Mouse (Mus musculus) cerebellum, adult 2 months (tissue): Measurements from ENCODE around the gene Cfap161. TPM values are rescaled to one million over a fixed set of nuclear protein-coding genes. Genes with fewer than 3 reads are reported as not detected.

Experiments
- DNase-seq, 2 experiments: peaks; one replicate each; pipeline ENCODE4 v3.0.0; 2021
- H3K27ac ChIP-seq: fragments of 200-500 bp; 2 replicates; pipeline ENCODE4 v1.5.1; 2012; ENCODE audit warnings: low read length, control low read depth, inconsistent platforms; ENCODE audit not compliant: insufficient read depth
- H3K27me3 ChIP-seq: fragments of 200-500 bp; 2 replicates; pipeline ENCODE4 v1.6.1; 2012; ENCODE audit warnings: inconsistent platforms, mild to moderate bottlenecking, low read length, moderate library complexity; ENCODE audit not compliant: control insufficient read depth, insufficient read depth
- H3K4me1 ChIP-seq: fragments of 200-500 bp; 2 replicates; pipeline ENCODE4 v1.6.1; 2011; ENCODE audit warnings: low read length; ENCODE audit not compliant: control insufficient read depth, insufficient read depth
- H3K4me3 ChIP-seq: fragments of 200-500 bp; replicated peaks from 2 replicates; pipeline ENCODE3; 2011; ENCODE audit warnings: mild to moderate bottlenecking, low read depth, low read length, control low read depth; ENCODE audit not compliant: insufficient read depth
- CTCF ChIP-seq: fragments of 200-500 bp; IDR thresholded peaks from 2 replicates; pipeline ENCODE4 v1.5.1; 2011; ENCODE audit warnings: low read depth, mild to moderate bottlenecking, control low read depth, low read length, moderate library complexity, borderline replicate concordance; ENCODE audit not compliant: insufficient read depth
- POLR2A ChIP-seq: fragments of 200-500 bp; IDR thresholded peaks from 2 replicates; pipeline ENCODE4 v1.6.1; 2011; ENCODE audit warnings: low read length, control low read depth, borderline replicate concordance; ENCODE audit not compliant: insufficient read depth
- WGBS: fragments of 180-500 bp; shearing (Covaris S2); methylation state at CpG from one replicate; pipeline ENCODE4 v1.1.7; 2018; 5-methylcytosine and 5-hydroxymethylcytosine counted together
- polyA plus RNA-seq: library from polyadenylated mRNA; depleted of rRNA; stranded (reverse); fragments of >200 nt; gene quantifications from 2 replicates; pipeline ENCODE4 v1.2.3, GENCODE M21; 2012; rRNA removed

The Cfap161 gene
- polyA plus RNA-seq, 1 experiment: 1.7 TPM

GRCm38 (mm10) chr7:83731961-83732666 lies 62.6 kb downstream of the Cfap161 start:
- peak; percentile 57; the same call in 1 of the 2 replicates for TF ChIP-seq POLR2A
- no peak for TF ChIP-seq CTCF
- Histone ChIP-seq H3K27ac (peak overlapping the region; percentile 91), H3K4me3 (peak overlapping the region; percentile 81), H3K4me1 (peaks cover 6% of the 10 kb centered on the region; the same call in 1 of the 2 replicates), H3K27me3 (no peaks in the 10 kb centered on the region)
- WGBS: 11% methylated on average over 15 of the region's 15 CpGs
- peak; percentile 91 to 96 for DNase-seq

- Histone ChIP-seq H3K27me3 (no peaks in the 10 kb centered on the region), H3K4me1 (peaks cover 10% of the 10 kb centered on the region; the same call in 1 of the 2 replicates), H3K4me3 (peak overlapping the region; percentile 81), H3K27ac (peak overlapping the region; percentile 71)
- WGBS: 21% methylated on average over 6 of the region's 6 CpGs
- peak in 1 of 2 experiments; percentile 29 for DNase-seq
- no peak for TF ChIP-seq POLR2A
These were observed 63.4 kb downstream of the Cfap161 start for GRCm38 (mm10) chr7:83731297-83731696.

DNA sequence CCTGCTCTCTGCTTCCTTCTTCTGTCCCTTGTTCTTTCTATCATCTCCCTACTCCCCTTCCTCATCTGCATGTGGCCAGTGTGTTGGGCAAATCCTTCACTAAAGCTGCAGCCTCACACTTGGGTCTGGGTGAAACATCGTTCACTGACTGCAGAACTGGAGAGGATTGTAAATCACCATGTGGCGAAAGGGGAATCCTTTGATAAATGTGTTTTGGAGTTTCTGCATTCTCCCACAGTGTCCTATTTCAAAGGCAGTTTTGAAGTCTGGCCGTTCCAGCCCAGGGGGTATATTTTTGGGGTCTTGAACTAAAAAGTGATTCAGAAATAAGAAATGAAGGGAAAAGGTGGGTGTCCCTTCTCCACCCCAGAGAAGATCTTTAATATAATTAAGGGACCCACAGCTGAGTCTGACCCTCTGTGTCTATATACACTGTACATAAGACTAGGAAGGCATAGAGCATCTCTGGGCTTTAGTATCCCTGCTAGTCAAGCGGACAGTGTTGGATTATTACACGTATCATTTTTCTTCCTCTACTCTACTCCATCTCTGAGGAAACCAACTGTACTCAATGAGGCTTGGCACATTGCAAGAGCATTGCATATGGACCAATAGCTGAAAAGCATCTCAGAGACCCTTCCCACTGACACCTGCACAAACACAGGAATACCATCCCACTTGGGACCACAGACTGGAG lies 67.6 kb downstream of the Cfap161 start:
- peaks cover 39% of the 10 kb centered on the region for H3K4me1 ChIP-seq
- peak in 1 of 2 experiments; percentile 13 for DNase-seq
- H3K4me3 ChIP-seq: no peak overlapping the region
- H3K27me3 ChIP-seq: no peaks in the 10 kb centered on the region
- peak overlapping the region; percentile 67; the same call in 1 of the 2 replicates for H3K27ac ChIP-seq
- 36% methylated on average over 5 of the region's 5 CpGs for whole genome bisulfite sequencing
- TF ChIP-seq CTCF (no peak), POLR2A (no peak)

DNA sequence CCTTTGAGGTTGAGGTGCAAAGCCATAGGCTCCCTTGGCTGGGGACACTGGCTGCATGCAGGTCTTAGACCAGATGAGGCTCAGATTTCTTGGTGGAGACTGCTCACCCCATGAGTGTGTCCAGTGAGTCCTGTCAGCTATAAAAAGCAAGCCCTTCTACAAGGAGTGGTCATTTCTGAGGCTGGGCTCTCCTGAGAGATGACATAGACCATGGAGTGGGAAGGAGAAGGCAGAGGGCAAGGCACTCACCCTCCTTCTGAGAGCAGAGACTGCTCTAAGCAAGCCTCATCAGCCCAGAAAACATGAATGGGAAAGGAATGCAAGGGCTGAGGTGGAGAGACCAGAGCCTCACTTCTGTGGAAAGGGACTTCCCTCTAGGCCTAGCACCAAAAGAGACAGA lies 68.9 kb downstream of the Cfap161 start:
- Histone ChIP-seq H3K4me1 (peaks cover 52% of the 10 kb centered on the region), H3K27me3 (no peaks in the 10 kb centered on the region), H3K4me3 (no peak overlapping the region), H3K27ac (peak overlapping the region; percentile 67)
- TF ChIP-seq POLR2A (no peak), CTCF (no peak)
- DNase-seq: no peak

DNA sequence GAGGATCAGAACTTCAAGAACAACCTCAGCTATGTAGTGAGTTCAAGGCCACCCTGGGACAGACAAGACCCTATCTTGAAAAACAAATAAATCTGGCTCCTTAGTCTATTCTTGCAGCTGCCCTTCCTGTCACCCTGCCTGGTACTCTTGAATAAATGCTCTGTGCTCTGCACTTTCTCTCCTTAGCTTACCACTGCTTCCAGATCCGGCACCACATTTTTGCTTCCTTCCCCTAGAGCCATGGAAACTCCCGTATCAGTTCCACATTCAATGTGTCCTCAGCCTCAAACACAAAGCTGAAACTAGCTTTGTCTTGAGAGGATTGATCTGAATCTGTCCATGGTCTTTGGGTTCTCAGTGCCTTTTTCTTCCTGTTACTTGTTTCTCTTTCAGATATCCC lies 70.1 kb downstream of the Cfap161 start:
- peak in 1 of 2 experiments; percentile 25 for DNase-seq
- no peaks in the 10 kb centered on the region for H3K27me3 ChIP-seq
- H3K4me3 ChIP-seq: peak overlapping the region; percentile 28
- peak overlapping the region; percentile 86 for H3K27ac ChIP-seq
- peaks cover 65% of the 10 kb centered on the region for H3K4me1 ChIP-seq
- 12% methylated on average over 2 of the region's 2 CpGs for WGBS
- no peak for TF ChIP-seq POLR2A
- TF ChIP-seq CTCF: no peak

Other genes with a start within 250 kb of the Cfap161 start
- 0.61 and 0.84 TPM in 2 replicates for gene Tmc3, start 210.0 kb downstream of the Cfap161 start, polyA plus RNA-seq
- 31.0 and 33.5 TPM in 2 replicates for gene Stard5, start 162.9 kb downstream of the Cfap161 start, polyA plus RNA-seq
- 84.9 and 108 TPM in 2 replicates for gene Il16, start 49.2 kb downstream of the Cfap161 start, polyA plus RNA-seq
- 23.4 and 25.2 TPM in 2 replicates for gene Tlnrd1, start 89.4 kb upstream of the Cfap161 start, polyA plus RNA-seq
- gene Mesd, start 89.6 kb upstream of the Cfap161 start, polyA plus RNA-seq: 34.6 and 35.1 TPM in 2 replicates